Mouse (Mus musculus): ENCODE measurements around the gene Anks3. TPM values are rescaled to one million over a fixed set of nuclear protein-coding genes. Genes with fewer than 3 reads are reported as not detected.

Anks3 gene
- polyA plus RNA-seq, 1 experiment from 2014 or later = 14.8 TPM

DNA sequence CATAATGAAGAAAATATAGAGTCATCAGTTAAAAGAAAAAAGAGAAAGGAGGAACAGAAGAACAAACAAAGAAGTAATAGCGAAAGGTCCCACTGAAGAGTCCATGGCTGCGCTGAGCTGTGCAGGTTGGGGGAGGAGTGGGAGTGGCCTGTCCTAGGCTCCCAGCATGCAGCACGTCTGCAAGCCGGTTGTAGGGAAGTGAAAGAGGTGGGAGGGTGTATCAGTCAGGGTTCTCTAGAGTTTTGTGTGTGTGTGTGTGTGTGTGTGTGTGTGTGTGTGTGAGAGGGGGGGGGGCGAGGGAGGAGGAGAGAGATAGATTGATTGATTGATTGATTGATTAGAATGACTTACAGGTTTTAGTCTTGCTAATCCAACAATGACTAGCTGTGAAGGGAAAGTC is 56.0 kb downstream of the Anks3 start:
- no peak overlapping the region for H3K9ac ChIP-seq
- WGBS (ENCODE audit: insufficient replicate concordance) = 29% methylated on average over 4 of the region's 5 CpGs
- H3K36me3 ChIP-seq (replicated peaks) = peaks cover 36% of the 10 kb centered on the region
- H3K27ac ChIP-seq (replicated peaks) = no peak overlapping the region
- H3K4me2 ChIP-seq = no peak overlapping the region
- H3K4me1 ChIP-seq (replicated peaks) = peaks cover 56% of the 10 kb centered on the region
- H3K9me3 ChIP-seq (replicated peaks) = no peaks in the 10 kb centered on the region
- H3K27me3 ChIP-seq = no peaks in the 10 kb centered on the region
- no peak overlapping the region for H3K4me3 ChIP-seq (replicated peaks)
- ATAC-seq (ENCODE audit: insufficient read depth) = peak; percentile 63; the same call in 1 of the 2 replicates

DNA sequence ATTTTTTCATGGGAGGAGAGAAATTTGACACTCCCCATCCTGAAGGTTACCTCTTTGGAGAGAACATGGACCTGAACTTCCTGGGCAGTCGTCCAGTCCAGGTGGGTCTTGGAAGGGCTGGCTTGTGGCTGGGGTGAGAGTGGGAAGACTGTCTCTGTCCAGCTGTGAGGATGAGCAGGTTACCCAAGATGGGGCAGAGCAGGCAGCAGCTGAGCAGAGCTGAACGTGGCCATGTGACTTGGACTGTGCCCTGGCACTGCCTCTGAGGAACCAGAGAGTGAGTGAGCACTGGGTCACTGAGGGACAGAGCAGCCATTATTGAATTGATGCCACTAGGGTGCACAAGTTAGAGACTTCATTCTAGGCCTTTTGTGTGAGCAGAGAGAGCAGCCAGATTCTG is 56.6 kb downstream of the Anks3 start:
- Histone ChIP-seq H3K4me1 (replicated peaks) (peaks cover 55% of the 10 kb centered on the region), H3K9me3 (replicated peaks) (no peaks in the 10 kb centered on the region), H3K36me3 (replicated peaks) (peaks cover 33% of the 10 kb centered on the region), H3K4me3 (replicated peaks) (no peak overlapping the region), H3K4me2 (no peak overlapping the region), H3K27me3 (no peaks in the 10 kb centered on the region), H3K27ac (replicated peaks) (no peak overlapping the region), H3K9ac (no peak overlapping the region)
- ATAC-seq (ENCODE audit: insufficient read depth) = no peak
- 51% methylated on average over 2 of the region's 2 CpGs for WGBS (ENCODE audit: insufficient replicate concordance)

DNA sequence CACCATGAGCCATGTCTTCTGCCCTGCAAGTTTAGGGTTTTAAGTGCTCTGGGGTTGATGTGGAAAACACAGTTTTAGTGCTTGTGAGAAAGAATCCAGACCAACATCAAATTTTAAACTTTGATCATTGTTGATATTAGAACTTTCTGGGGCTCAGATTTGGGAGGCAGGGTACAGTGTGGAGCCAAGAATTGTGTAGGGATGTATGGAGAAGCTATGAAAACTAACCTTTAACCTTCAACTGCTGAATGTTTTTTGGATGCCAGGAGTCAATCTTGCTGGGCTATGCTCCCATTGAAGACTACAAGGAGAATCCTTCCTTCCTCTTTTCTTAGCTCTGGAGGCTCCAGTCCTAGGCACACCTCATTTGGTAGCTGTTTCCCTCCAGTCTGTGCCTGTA is 57.4 kb downstream of the Anks3 start:
- Histone ChIP-seq H3K4me2 (no peak overlapping the region), H3K36me3 (replicated peaks) (peaks cover 27% of the 10 kb centered on the region), H3K9ac (no peak overlapping the region), H3K9me3 (replicated peaks) (no peaks in the 10 kb centered on the region), H3K27me3 (no peaks in the 10 kb centered on the region), H3K4me3 (replicated peaks) (no peak overlapping the region), H3K27ac (replicated peaks) (no peak overlapping the region), H3K4me1 (replicated peaks) (peaks cover 54% of the 10 kb centered on the region)
- no peak for ATAC-seq (ENCODE audit: insufficient read depth)

DNA sequence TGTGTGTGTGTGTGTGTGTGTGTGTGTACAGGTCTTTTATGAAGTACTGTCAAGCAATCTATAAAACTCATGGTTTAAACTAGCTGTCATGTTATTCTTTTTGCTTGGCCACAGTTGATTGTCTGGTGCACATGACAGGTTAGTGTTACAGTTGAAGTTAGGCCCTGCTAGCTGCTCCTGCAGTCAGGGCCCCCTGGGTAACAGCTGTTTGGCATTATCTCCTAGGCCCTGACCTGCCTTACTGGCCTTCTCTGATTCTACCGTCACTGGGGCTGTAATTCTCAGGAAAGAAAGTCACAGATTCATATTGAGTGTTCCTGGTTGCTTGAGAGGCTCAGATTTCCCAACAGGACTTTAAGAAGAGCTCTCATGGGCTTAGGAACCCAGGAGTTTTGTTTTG is 58.4 kb downstream of the Anks3 start:
- no peak for ATAC-seq (ENCODE audit: insufficient read depth)
- no peak overlapping the region for H3K4me3 ChIP-seq (replicated peaks)
- no peaks in the 10 kb centered on the region for H3K27me3 ChIP-seq
- no peaks in the 10 kb centered on the region for H3K9me3 ChIP-seq (replicated peaks)
- peaks cover 17% of the 10 kb centered on the region for H3K36me3 ChIP-seq (replicated peaks)
- H3K9ac ChIP-seq = no peak overlapping the region
- H3K27ac ChIP-seq (replicated peaks) = no peak overlapping the region
- peaks cover 54% of the 10 kb centered on the region for H3K4me1 ChIP-seq (replicated peaks)
- H3K4me2 ChIP-seq = no peak overlapping the region
- 16% methylated on average over 1 of the region's 1 CpGs for WGBS (ENCODE audit: insufficient replicate concordance)

DNA sequence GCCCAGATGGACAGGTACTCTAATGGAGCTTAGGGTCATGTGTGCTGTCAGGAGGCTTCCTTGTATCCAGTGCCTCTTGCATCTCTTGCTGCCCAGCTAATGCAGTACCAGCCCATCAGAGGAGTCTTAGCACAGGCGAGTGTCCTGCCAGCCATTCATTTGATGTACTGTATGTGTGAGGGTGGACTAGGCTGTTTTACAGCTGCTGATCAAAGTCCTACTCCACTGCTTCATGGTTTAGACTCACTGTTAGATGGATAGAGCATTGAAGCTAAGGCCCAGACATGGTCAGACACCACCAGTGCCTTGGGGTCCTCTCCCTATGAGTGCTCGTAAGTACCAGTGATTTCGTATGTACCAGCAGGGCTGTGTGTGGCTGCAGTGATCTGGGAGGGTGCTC is 59.1 kb downstream of the Anks3 start:
- Histone ChIP-seq H3K9ac (no peak overlapping the region), H3K27me3 (no peaks in the 10 kb centered on the region), H3K9me3 (replicated peaks) (no peaks in the 10 kb centered on the region), H3K36me3 (replicated peaks) (peaks cover 10% of the 10 kb centered on the region; the same call in 1 of the 2 replicates), H3K4me3 (replicated peaks) (no peak overlapping the region), H3K4me2 (no peak overlapping the region), H3K4me1 (replicated peaks) (peaks cover 54% of the 10 kb centered on the region), H3K27ac (replicated peaks) (no peak overlapping the region)
- ATAC-seq (ENCODE audit: insufficient read depth) = no peak
- 76% methylated on average over 3 of the region's 3 CpGs for WGBS (ENCODE audit: insufficient replicate concordance)

DNA sequence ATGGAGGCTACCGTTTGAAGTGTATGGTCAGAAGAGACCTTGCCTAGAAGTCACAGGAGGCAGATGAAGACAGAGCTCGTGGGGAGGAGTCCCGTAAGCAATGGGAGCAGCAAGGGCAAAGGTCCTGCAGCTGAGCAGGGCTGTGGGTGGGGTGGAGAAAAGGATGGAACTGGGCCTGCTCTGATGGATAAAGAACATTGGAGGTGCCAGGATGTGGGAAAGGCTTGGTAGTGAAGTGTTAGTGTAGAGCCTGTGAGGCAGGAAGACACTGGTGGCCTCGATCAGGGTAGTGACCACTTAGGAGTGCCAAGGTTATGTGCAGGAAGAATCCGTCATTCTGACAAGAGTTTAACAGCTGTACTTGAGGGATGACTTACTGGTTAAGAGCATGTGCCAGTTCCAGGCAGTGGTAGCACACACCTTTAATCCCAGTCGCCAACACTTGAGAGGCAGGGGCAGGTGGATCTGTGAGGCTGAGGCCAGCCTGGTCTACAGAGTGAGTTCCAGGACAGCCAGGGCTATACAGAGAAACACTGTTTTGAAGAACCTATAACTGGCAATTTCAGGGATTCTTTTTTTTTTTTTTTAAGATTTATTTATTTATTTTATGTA is 60.4 kb downstream of the Anks3 start:
- H3K4me3 ChIP-seq (replicated peaks) = no peak overlapping the region
- H3K36me3 ChIP-seq (replicated peaks) = no peaks in the 10 kb centered on the region
- WGBS (ENCODE audit: insufficient replicate concordance) = 56% methylated on average over 6 of the region's 6 CpGs
- ATAC-seq (ENCODE audit: insufficient read depth) = no peak
- no peak overlapping the region for H3K27ac ChIP-seq (replicated peaks)
- no peaks in the 10 kb centered on the region for H3K9me3 ChIP-seq (replicated peaks)
- no peaks in the 10 kb centered on the region for H3K27me3 ChIP-seq
- H3K9ac ChIP-seq = no peak overlapping the region
- peaks cover 54% of the 10 kb centered on the region for H3K4me1 ChIP-seq (replicated peaks)
- no peak overlapping the region for H3K4me2 ChIP-seq

DNA sequence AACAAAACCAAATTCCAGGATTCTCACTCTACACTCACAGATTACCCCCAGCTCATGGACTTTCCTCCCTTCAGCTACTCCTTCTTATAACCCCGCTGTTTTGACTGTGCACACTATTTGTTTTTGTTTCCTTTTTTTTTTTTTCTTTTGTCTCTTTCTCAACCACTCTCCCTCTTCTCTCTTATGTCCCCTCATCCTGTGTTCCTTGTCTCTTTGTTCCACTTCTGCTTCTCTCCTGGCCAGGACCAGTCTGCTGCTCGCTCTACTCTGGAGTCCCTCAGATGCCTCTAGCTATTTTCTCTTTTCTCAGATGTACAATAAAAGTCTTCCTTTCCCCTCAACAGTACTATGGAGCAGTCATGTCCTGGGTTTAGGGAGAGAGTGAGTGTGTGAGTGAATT is 61.6 kb downstream of the Anks3 start:
- Histone ChIP-seq H3K4me3 (replicated peaks) (no peak overlapping the region), H3K9ac (no peak overlapping the region), H3K4me2 (no peak overlapping the region), H3K36me3 (replicated peaks) (no peaks in the 10 kb centered on the region), H3K9me3 (replicated peaks) (no peaks in the 10 kb centered on the region), H3K27ac (replicated peaks) (no peak overlapping the region), H3K27me3 (no peaks in the 10 kb centered on the region), H3K4me1 (replicated peaks) (peaks cover 51% of the 10 kb centered on the region)
- WGBS (ENCODE audit: insufficient replicate concordance) = 63% methylated on average over 2 of the region's 2 CpGs
- ATAC-seq (ENCODE audit: insufficient read depth) = no peak

DNA sequence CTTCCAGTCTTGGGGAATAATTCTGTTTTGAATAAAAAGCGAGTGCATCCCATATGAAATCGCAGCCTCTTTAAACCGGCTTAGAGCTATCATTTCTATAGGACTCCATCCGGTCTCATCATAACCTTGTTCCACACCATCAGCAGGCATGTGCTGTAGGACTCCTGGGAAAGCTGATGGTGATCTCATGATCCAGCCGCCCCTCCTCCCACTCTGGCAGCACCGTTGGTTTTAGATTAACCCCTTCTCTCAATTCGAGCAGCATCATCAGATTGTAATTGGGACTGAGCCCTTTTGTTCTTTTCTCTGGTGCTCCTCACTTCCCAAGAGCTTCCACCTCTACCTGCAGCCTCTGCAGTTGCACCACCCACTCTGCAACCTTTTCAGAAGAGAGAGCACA is 62.8 kb downstream of the Anks3 start:
- H3K9ac ChIP-seq = no peak overlapping the region
- H3K27ac ChIP-seq (replicated peaks) = no peak overlapping the region
- no peak overlapping the region for H3K4me3 ChIP-seq (replicated peaks)
- 64% methylated on average over 7 of the region's 7 CpGs for WGBS (ENCODE audit: insufficient replicate concordance)
- no peak for ATAC-seq (ENCODE audit: insufficient read depth)
- no peak overlapping the region for H3K4me2 ChIP-seq
- H3K36me3 ChIP-seq (replicated peaks) = no peaks in the 10 kb centered on the region
- peaks cover 55% of the 10 kb centered on the region for H3K4me1 ChIP-seq (replicated peaks)
- no peaks in the 10 kb centered on the region for H3K9me3 ChIP-seq (replicated peaks)
- H3K27me3 ChIP-seq = no peaks in the 10 kb centered on the region

DNA sequence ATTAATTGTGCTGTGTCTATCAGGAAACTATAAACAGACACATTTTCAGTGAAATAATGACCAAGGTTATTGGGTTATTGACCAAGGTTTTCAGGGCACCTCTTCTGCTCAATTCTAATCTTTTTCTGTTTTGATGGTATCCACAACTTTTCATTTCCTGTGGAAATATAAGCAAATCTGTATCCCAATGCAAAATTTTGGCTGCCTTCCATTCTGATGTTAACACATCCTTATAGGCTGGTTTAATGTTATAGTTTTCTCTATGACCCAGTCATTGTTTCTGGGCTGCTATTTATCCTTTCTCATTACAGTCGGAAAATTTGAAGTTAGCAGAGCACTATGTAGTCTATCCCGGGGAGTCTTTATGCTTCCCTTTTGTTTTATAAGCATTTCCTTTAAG is 64.3 kb downstream of the Anks3 start:
- H3K36me3 ChIP-seq (replicated peaks) = no peaks in the 10 kb centered on the region
- peaks cover 58% of the 10 kb centered on the region for H3K4me1 ChIP-seq (replicated peaks)
- no peak for ATAC-seq (ENCODE audit: insufficient read depth)
- H3K27ac ChIP-seq (replicated peaks) = no peak overlapping the region
- no peak overlapping the region for H3K4me2 ChIP-seq
- H3K27me3 ChIP-seq = no peaks in the 10 kb centered on the region
- H3K4me3 ChIP-seq (replicated peaks) = no peak overlapping the region
- WGBS (ENCODE audit: insufficient replicate concordance) = 57% methylated on average over 2 of the region's 2 CpGs
- no peaks in the 10 kb centered on the region for H3K9me3 ChIP-seq (replicated peaks)
- H3K9ac ChIP-seq = no peak overlapping the region

DNA sequence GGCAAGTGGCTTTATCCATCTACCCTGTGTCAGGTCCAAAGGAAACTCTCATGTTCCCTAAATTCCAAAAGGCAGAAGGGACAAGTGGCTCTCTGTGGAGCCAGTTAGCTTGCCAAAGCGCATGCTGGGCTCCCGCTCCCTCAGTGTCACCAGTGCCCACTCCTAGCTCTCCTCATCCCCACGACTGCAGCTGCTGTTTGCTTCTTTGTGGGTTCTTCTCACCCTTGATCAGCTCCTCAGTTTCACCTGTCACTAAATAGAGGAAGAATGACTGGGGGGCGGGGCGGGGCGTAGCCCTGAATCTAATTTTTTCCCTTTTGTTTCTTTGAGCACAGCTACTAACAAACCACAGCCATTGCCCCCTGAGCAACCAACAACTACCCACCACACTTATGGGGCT is 65.1 kb downstream of the Anks3 start:
- no peak for ATAC-seq (ENCODE audit: insufficient read depth)
- Histone ChIP-seq H3K4me1 (replicated peaks) (peaks cover 61% of the 10 kb centered on the region), H3K4me3 (replicated peaks) (no peak overlapping the region), H3K27ac (replicated peaks) (no peak overlapping the region), H3K36me3 (replicated peaks) (no peaks in the 10 kb centered on the region), H3K9ac (no peak overlapping the region), H3K27me3 (no peaks in the 10 kb centered on the region), H3K9me3 (replicated peaks) (no peaks in the 10 kb centered on the region), H3K4me2 (no peak overlapping the region)
- WGBS (ENCODE audit: insufficient replicate concordance) = 66% methylated on average over 6 of the region's 6 CpGs

DNA sequence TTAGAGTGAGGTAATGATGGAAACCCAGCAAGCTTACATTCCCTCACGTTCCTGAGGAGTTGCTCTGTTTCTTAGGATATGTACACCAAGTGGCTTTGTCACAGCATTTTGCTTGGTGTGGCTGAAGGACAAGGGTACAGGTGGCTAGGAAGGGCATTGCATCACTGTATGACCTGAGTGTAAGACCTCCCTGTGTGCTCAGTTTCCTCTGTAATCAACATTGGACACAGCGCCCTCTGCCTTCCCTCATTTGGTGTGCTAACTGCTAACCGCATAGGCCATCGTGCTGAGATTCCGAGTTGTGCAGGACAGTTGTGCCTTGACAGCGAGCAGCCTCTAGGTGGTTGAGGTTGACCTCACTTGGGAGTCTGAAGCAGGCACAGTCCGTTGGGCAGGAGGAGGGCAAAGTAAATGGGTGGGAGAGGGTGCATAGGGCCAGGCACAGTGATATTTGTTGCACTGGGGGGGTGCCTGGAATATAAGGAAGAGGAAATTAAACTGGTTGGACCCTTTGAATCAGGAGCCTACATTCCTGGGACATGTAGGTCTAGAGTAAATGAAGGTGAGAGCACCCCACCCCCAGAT is 66.8 kb downstream of the Anks3 start:
- ATAC-seq (ENCODE audit: insufficient read depth) = peak; percentile 39; the same call in 1 of the 2 replicates
- peak overlapping the region; percentile 52; the same call in 1 of the 2 replicates for H3K4me2 ChIP-seq
- H3K27ac ChIP-seq (replicated peaks) = peak overlapping the region; percentile 76
- no peaks in the 10 kb centered on the region for H3K9me3 ChIP-seq (replicated peaks)
- no peaks in the 10 kb centered on the region for H3K36me3 ChIP-seq (replicated peaks)
- peaks cover 58% of the 10 kb centered on the region for H3K4me1 ChIP-seq (replicated peaks)
- H3K4me3 ChIP-seq (replicated peaks) = no peak overlapping the region
- no peaks in the 10 kb centered on the region for H3K27me3 ChIP-seq
- 50% methylated on average over 7 of the region's 7 CpGs for WGBS (ENCODE audit: insufficient replicate concordance)
- H3K9ac ChIP-seq = no peak overlapping the region

Measured in liver, embryonic 15.5 days (tissue).